Mouse (Mus musculus) cortical plate, adult 2 months (tissue): ENCODE measurements around the gene Trir.

Experiments
- CTCF ChIP-seq: fragments of 200-500 bp; IDR thresholded peaks from 2 replicates; pipeline ENCODE4 v1.5.1; 2011; ENCODE audit warnings: mild to moderate bottlenecking, control low read depth, low read length; ENCODE audit not compliant: insufficient read depth; ENCODE audit errors: extremely low read depth
- POLR2A ChIP-seq: fragments of 200-500 bp; IDR thresholded peaks from 2 replicates; pipeline ENCODE4 v1.6.1; 2011; ENCODE audit warnings: mild to moderate bottlenecking, low read length, control low read depth; ENCODE audit not compliant: insufficient read depth; ENCODE audit errors: extremely low read depth

DNA sequence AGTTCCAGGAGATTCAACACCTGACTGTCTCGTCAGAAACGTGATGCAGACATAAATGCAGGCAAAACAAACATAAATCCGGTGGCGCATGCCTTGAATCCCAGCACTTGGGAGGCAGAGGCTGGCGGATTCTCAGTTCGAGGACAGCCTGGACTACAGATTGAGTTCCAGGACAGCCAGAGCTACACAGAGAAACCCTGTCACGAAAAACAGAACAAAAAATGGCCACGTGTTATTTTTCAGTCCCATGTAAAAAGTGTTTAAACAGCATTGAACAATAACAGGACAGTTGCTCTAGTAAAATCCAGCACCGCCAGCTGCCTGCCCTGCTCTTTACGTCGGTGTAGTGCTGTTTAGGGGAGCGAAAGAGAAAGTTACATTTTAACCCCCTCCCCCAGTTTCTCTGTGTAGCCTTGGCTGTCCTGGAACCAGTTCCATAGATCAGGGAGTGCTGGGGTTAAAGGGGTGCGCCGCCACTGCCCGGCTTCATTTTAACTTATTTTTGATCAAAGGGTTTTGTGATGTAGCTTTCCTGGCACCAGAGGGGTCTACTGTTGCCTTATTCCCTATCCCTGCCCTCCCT, 9.2 kb downstream of the Trir start:
- TF ChIP-seq CTCF (no peak), POLR2A (no peak)
